29 mouse cellular contexts compared by ENCODE assay signal in genomic region chr4:107079716-107080115, GRCm38 (mm10). TPM values are rescaled to one million over a fixed set of nuclear protein-coding genes. Genes with fewer than 3 reads are reported as not detected.
DNase-seq lines count a peak whose midpoint lies in the region; ATAC-seq and TF ChIP-seq lines count a peak whose summit lies in the region.
"Had no signal": no experiment of that assay in that cellular context is flagged by ENCODE, and none has a peak within 500 bp of the region (broad histone marks: within the 10 kb centered on the region; RNA-seq: fewer than 3 reads in every experiment).

No protein-coding gene starts in this region.

- no peak overlapping the region for H3K27ac ChIP-seq in heart, postnatal 0 days (ENCODE audit: low read depth)
- H3K27ac ChIP-seq in limb, embryonic 12.5 days: no peak overlapping the region
- no peak overlapping the region for H3K27ac ChIP-seq in limb, embryonic 10.5 days
- H3K27ac ChIP-seq: embryonic facial prominence, embryonic 12.5 days; embryonic facial prominence, embryonic 15.5 days; forebrain, embryonic 12.5 days; forebrain, embryonic 15.5 days; heart, adult 2 months; hindbrain, embryonic 14.5 days; hindbrain, postnatal 0 days had no signal

- H3K4me3 ChIP-seq in heart, postnatal 0 days (ENCODE audit: low read depth, low read length): no peak overlapping the region
- H3K4me3 ChIP-seq in limb, embryonic 12.5 days (replicated peaks): no peak overlapping the region
- no peak overlapping the region for H3K4me3 ChIP-seq in limb, embryonic 10.5 days
- H3K4me3 ChIP-seq: embryonic facial prominence, embryonic 12.5 days; embryonic facial prominence, embryonic 15.5 days; forebrain, embryonic 12.5 days; forebrain, embryonic 15.5 days; heart, adult 2 months had no signal

- peaks cover 4% of the 10 kb centered on the region; the same call in 1 of the 2 replicates for H3K4me1 ChIP-seq in heart, postnatal 0 days (ENCODE audit: control insufficient read depth, insufficient read depth)
- peaks cover 11% of the 10 kb centered on the region for H3K4me1 ChIP-seq in limb, embryonic 12.5 days (replicated peaks)
- peaks cover 27% of the 10 kb centered on the region for H3K4me1 ChIP-seq in limb, embryonic 10.5 days

- DNase-seq in heart, postnatal 0 days (ENCODE audit: low spot score): peak; percentile 25
- no peak for DNase-seq in heart, adult 9 months (ENCODE audit: low spot score in 2 of 2)
- DNase-seq in limb, embryonic 10.5 days (ENCODE audit: low spot score): no peak
- peak; percentile 33 for DNase-seq in 3T3-L1 (ENCODE audit: low read depth, low spot score)
- peak; percentile 70 for DNase-seq in NIH3T3 (ENCODE audit: low read depth)
- no peak for DNase-seq in layer of hippocampus, adult 9-10 months (ENCODE audit: low spot score)
- no peak for DNase-seq in thymus, postnatal 25 days
- DNase-seq: adrenal gland, adult 8-10 months; adrenal gland, postnatal 25 days; cerebellum, adult 18-20 months; cerebellum, adult 9-10 months; cerebellum, postnatal 14 days; gastrocnemius, postnatal 25 days; heart, adult 2 months; heart, postnatal 14 days; heart, postnatal 4 days had no signal

- no peak for TF ChIP-seq CTCF in heart, postnatal 0 days (IDR thresholded peaks at IDR 0.05; ENCODE audit: low read depth)

- no peaks in the 10 kb centered on the region for H3K9me3 ChIP-seq in heart, postnatal 0 days (replicated peaks; ENCODE audit: control insufficient read depth, low read length)
- no peaks in the 10 kb centered on the region for H3K9me3 ChIP-seq in limb, embryonic 12.5 days
- H3K9me3 ChIP-seq in limb, embryonic 10.5 days (replicated peaks): no peaks in the 10 kb centered on the region
- H3K9me3 ChIP-seq: embryonic facial prominence, embryonic 12.5 days; embryonic facial prominence, embryonic 15.5 days; forebrain, embryonic 12.5 days; forebrain, embryonic 15.5 days had no signal

- ATAC-seq in heart, postnatal 0 days (ENCODE audit: insufficient read depth, low read depth): peak; percentile 19; the same call in 1 of the 2 replicates
- no peak for ATAC-seq in limb, embryonic 12.5 days (ENCODE audit: insufficient number of reproducible peaks, insufficient read depth, low FRiP score, low TSS enrichment, low read depth)
- ATAC-seq: activated CD4-positive, CD25-positive, alpha-beta regulatory T cell, adult 4 months; forebrain, embryonic 15.5 days; inflammation-experienced regulatory T-cells, adult 6 months; intestine, embryonic 16.5 days had no signal

- H3K4me2 ChIP-seq in heart, postnatal 0 days (ENCODE audit: low read depth, low read length): no peak overlapping the region
- no peak overlapping the region for H3K4me2 ChIP-seq in limb, embryonic 12.5 days
- H3K4me2 ChIP-seq: embryonic facial prominence, embryonic 12.5 days; embryonic facial prominence, embryonic 15.5 days; forebrain, embryonic 12.5 days; forebrain, embryonic 15.5 days; heart, embryonic 11.5 days; hindbrain, embryonic 14.5 days had no signal

- H3K9ac ChIP-seq in heart, postnatal 0 days (replicated peaks; ENCODE audit: low read depth, low read length): no peak overlapping the region
- H3K9ac ChIP-seq in limb, embryonic 12.5 days (replicated peaks): 0 out of 2 replicates have a peak overlapping the region, but pooled peaks have one; percentile 23
- H3K9ac ChIP-seq: embryonic facial prominence, embryonic 12.5 days; embryonic facial prominence, embryonic 15.5 days; forebrain, embryonic 12.5 days; forebrain, embryonic 15.5 days; hindbrain, embryonic 14.5 days had no signal

- TF ChIP-seq EP300 in heart, postnatal 0 days (IDR thresholded peaks at IDR 0.05; ENCODE audit: low read depth): no peak

- H3K36me3 ChIP-seq in heart, postnatal 0 days (replicated peaks; ENCODE audit: control insufficient read depth, insufficient read depth, low read length): no peaks in the 10 kb centered on the region
- H3K36me3 ChIP-seq in limb, embryonic 12.5 days: no peaks in the 10 kb centered on the region
- no peaks in the 10 kb centered on the region; the same call in none of the 2 replicates for H3K36me3 ChIP-seq in limb, embryonic 10.5 days
- H3K36me3 ChIP-seq: embryonic facial prominence, embryonic 12.5 days; embryonic facial prominence, embryonic 15.5 days; forebrain, embryonic 12.5 days; forebrain, embryonic 15.5 days had no signal

- no peaks in the 10 kb centered on the region for H3K27me3 ChIP-seq in heart, postnatal 0 days (ENCODE audit: control insufficient read depth, insufficient read depth, low read length)
- H3K27me3 ChIP-seq in limb, embryonic 12.5 days: no peaks in the 10 kb centered on the region
- no peaks in the 10 kb centered on the region for H3K27me3 ChIP-seq in limb, embryonic 10.5 days (ENCODE audit: low read depth, poor library complexity, severe bottlenecking)
- H3K27me3 ChIP-seq: embryonic facial prominence, embryonic 12.5 days; embryonic facial prominence, embryonic 15.5 days; forebrain, embryonic 12.5 days; forebrain, embryonic 15.5 days had no signal

RNA-seq across cellular contexts. Expression of gene Cyb5rl, which starts 12.9 kb away (rescaled TPM):
- 2.4 and 33.0 TPM in 2 replicates for total RNA-seq in heart, postnatal 0 days (2014; rRNA removed; ENCODE audit: low replicate concordance)
- 5.0 and 5.8 TPM in 2 replicates for polyA plus RNA-seq in heart, postnatal 0 days (2015; fragmentation: Nextera tagmentation; extraction: Ambion mirVana)
- polyA plus RNA-seq in limb, embryonic 12.5 days (2016; fragmentation: Nextera tagmentation; extraction: Ambion mirVana): 4.6 and 7.1 TPM in 2 replicates
- polyA plus RNA-seq in limb, embryonic 10.5 days (2016; fragmentation: Nextera tagmentation; extraction: Ambion mirVana): 11.7 and 12.6 TPM in 2 replicates

RNA-seq across cellular contexts. Expression of gene Mrpl37, which starts 13.0 kb away (rescaled TPM):
- total RNA-seq in heart, postnatal 0 days (2014; rRNA removed; ENCODE audit: low replicate concordance): 59.9 and 66.0 TPM in 2 replicates
- polyA plus RNA-seq in heart, postnatal 0 days (2015; fragmentation: Nextera tagmentation; extraction: Ambion mirVana): 87.3 and 89.5 TPM in 2 replicates
- polyA plus RNA-seq in limb, embryonic 12.5 days (2016; fragmentation: Nextera tagmentation; extraction: Ambion mirVana): 97.8 and 102 TPM in 2 replicates
- 145 and 167 TPM in 2 replicates for polyA plus RNA-seq in limb, embryonic 10.5 days (2016; fragmentation: Nextera tagmentation; extraction: Ambion mirVana)

RNA-seq across cellular contexts. Expression of gene Cdcp2, which starts 17.0 kb away (rescaled TPM):
- not detected in 2 replicates for total RNA-seq in heart, postnatal 0 days (2014; rRNA removed; ENCODE audit: low replicate concordance)
- not detected in 2 replicates for polyA plus RNA-seq in heart, postnatal 0 days (2015; fragmentation: Nextera tagmentation; extraction: Ambion mirVana)
- not detected in 2 replicates for polyA plus RNA-seq in limb, embryonic 12.5 days (2016; fragmentation: Nextera tagmentation; extraction: Ambion mirVana)
- 0.11 TPM in 1 of 2 replicates, not detected in the other for polyA plus RNA-seq in limb, embryonic 10.5 days (2016; fragmentation: Nextera tagmentation; extraction: Ambion mirVana)
- total RNA-seq: adrenal gland, postnatal 25 days; gastrocnemius, adult 8-10 months; gastrocnemius, postnatal 25 days; heart, adult 2 months; heart, postnatal 14 days; heart, postnatal 4 days had no signal
- polyA plus RNA-seq: activated CD4-positive, CD25-positive, alpha-beta regulatory T cell, adult 4 months; embryonic facial prominence, embryonic 15.5 days; forebrain, embryonic 12.5 days; forebrain, embryonic 15.5 days; heart, adult 2 months; heart, embryonic 11.5 days; heart, embryonic 14.5 days; hindbrain, embryonic 14.5 days; inflammation-experienced regulatory T-cells, adult 6 months; intestine, embryonic 16.5 days had no signal

Comparison
In these comparisons a context has a peak if more than half of its experiments do, and no peak if none do; other contexts are left out.
1. DNase-seq: peak in heart, postnatal 0 days (single experiment), 3T3-L1 (single experiment) and NIH3T3 (single experiment); none in heart, adult 9 months (0 of 2), limb, embryonic 10.5 days (single experiment), layer of hippocampus, adult 9-10 months (single experiment) and thymus, postnatal 25 days (single experiment).